Mouse (Mus musculus) kidney, postnatal 4 days (tissue): ENCODE results near the gene Pycr1.
A peak's percentile ranks its signal among the peaks of the same experiment; 100 is the strongest.

Source experiments
- DNase-seq, 2 experiments: peaks; one replicate each; pipeline ENCODE4 v3.0.0; 2021; ENCODE audit warnings: mixed read lengths in 2 of 2

The Pycr1 gene

DNA sequence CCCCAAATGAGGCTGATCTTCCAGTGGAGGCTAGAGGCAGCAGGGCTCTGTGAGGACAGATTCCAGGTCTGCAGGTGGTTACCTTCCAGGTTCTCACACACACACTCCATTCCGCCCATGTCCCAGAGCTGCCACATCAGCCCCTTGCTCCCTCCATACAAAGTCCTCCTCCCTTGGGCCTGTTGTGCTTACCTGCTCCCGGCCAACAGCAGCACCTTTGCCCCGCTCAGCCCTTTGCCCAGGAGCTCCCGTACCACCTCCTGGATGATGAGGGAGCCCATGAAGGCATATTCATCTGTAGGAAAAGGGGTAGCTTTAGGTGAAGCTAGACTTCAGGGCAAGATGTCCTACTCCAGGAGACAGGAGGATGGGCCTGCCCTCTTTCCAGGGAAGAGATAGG is 13.7 kb upstream of the Pycr1 start:
- peak in 1 of 2 experiments; percentile 36 for DNase-seq

DNA sequence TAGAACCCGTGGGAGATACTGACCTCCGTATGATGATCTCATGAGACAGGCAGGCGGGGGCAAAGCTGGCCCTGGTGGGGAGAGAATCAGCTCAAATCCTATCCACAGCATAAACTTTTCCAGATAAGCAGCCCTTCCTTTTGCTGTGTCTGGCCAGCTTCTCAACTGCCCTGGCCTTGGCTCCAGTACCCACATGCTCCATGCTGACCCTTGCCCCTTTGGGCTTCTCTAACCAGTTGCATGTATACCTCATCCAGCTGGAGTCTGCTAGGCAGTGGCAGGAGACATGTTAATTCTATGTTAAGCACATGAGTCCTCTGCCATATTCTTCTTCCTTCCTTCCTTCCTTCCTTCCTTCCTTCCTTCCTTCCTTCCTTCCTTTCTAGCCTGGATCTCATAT is 11.2 kb upstream of the Pycr1 start:
- no peak for DNase-seq

DNA sequence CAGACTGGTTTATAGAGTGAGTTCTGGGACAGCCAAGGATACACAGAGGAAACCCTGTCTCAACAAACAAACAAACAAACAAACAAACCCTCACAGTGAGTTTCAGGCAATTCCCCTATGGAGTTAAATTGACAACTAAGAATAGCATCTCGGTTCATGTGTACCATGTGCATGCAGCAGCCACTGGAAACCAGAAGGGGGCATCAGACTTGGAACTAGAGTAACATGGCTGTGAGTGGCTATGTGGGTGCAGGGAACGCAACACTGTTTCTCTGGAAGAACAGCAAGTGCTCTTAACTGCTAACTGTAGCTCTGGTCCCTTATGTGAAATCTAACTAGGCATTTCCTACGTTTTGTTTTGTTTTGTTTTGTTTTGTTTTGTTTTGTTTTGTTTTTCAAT is 8.3 kb upstream of the Pycr1 start:
- no peak for DNase-seq

GRCm38 (mm10) chr11:120648001-120648476 is 4.5 kb upstream of the Pycr1 start, which contains the start of gene Myadml2:
TSS of gene Myadml2 (minus strand) at chr11:120648158.
- DNase-seq = peak; percentile 51 to 54

DNA sequence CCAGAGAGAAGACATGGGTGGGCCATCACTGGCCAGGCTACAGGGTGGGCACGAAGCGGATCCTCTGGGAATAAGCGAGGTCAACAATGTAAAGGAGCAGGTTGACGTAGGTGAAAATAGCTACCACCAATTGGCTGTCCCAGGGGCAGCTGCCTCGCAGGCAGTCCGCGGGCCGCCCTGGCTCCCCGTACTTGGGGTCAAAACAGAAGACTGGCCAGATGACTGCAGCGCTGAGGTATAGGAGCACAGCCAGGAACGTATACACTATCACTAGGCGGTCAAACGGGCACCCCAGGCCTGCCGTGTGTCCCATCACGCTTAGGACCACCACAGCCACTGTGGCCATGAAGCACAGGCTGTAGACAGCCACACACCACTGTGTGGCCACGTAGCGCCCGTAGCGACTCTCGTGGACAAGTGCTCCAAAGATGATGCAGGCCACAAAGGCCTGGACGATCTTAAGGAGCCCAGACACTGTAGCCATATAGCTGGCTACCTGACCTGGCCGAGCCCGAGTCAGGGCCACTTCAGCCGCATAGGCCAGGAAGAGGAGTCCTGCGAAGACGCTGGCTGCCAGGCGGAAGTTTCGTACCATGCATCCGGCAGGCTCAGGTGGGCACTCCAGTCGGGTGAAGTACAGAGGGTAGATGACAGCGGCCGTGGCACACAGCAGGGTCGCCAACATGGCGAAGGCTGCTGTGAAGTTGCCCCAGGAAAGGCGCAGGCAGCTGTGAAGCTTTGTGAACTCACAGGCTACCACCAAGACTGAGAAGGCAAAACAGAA is 3.7 kb upstream of the Pycr1 start:
- no peak for DNase-seq

GRCm38 (mm10) chr11:120642939-120643600 is 499 bp downstream of the Pycr1 start:
- DNase-seq = no peak

DNA sequence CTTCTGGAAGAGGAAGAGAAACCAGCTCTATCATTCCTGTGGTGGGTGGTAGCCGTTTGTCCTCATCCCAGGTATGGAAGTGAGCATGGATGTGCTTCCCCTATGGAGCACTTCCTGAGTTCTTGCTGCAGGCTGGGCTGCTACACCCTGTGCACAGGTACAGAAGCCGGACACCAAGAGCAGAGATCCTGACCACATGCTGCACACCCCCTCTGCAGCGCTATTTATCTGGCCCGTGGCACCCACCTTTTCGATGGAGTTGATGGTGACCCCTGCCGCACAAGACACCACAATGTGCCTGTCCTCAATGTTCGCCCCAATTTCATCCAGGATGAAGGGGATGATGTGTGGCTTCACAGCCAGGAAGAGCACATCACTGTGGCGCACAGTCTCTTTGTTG is 1.7 kb downstream of the Pycr1 start:
- DNase-seq = no peak

GRCm38 (mm10) chr11:120641255-120641654 is 2.3 kb downstream of the Pycr1 start:
- DNase-seq = no peak

- no peak for DNase-seq
Observed at GRCm38 (mm10) chr11:120634810-120635209, 8.8 kb downstream of the Pycr1 start.

DNA sequence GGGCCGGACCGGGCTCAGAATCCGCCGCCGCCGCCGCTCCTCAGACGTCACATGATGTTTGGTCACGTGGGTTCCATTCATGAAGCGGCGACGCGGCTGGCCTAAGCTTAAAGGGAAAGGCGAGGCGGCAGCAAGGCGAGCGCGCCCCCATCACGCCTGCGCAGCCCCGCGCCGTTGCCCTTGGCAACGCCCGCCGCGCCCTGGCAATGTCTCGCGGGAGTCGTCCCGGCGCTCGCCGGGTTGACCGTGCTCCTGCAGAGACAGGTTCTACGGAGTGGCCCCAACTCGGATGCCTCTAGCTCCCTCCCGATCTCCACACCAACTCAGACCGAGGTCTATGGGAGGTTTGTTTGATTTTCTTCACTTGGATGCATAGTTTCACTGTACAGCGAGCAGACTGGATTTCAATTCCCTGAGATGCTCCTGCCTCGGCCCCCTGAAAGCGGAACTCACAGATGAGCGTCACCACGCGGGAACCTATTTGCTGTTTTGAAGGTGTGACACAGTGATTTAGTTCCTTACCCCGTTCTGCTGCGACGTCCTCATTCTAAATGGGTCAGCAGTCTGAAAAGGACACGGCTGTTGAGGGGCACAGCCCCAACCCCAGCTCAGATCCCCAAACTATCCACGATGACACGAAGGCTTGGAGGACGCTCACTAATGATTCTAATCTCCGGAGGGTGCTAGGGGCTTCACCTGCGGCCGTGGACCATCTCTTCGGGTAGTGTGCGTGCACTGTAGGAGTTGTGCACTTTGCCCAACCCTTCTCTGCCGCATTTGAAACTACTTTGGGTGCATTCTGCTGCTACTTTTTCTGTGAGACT is 9.8 kb downstream of the Pycr1 start, which contains the start of gene Mafg:
TSS of gene Mafg (minus strand) at position 81 of the 824 bp plus-strand sequence.
- peak; percentile 94 to 97 for DNase-seq

DNA sequence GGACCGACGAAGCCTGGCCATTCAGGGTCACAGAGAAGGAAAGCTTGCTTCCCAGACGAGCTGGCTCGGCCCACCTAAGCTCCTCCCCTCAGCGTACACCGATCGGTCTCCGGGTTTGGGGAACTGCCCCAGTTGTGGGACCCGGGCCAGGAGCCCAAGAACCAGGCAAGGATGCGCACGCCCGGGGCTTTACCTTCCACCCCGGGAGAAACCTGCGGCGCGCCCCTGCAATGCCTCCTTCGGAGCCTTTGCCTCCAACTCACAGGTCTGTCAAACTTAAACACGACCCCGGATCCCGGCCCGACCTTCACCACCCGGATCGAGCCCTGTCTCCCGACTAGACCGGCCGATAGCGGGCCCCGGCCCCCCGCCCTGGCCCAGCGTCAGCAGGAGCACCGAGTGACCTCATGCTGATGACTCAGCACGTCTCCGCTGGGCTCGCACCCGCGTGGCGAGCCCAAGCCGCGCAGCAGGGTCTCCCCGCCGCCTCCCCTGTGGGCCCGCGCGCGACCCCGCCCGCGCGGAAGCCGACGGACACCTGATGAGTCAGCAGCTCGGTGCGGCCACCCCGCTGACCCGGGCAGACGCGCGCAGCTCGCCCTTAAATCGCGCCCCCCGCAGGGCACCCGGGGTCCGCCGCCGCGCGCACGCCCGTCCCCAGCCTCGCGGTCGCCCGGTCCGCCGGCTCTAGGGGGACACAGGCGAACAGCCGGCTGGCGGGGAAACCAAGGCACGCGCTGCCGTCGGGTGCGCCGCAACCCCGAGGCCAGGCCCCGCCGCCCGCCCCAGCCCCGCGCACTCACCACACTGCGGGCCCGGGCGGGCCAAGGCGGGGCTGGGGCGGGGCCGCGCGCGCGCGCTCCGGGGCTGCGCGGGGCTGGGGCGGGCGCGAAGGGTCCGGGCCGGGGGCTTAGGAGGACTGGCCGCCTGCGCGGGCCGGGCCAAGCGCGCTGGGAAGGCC is 10.7 kb downstream of the Pycr1 start:
- DNase-seq = peak; percentile 76 to 86

- DNase-seq = no peak
Observed at GRCm38 (mm10) chr11:120631726-120632448, 11.7 kb downstream of the Pycr1 start.

- peak in 1 of 2 experiments; percentile 52 for DNase-seq
Observed at GRCm38 (mm10) chr11:120630881-120631725, 12.5 kb downstream of the Pycr1 start.

GRCm38 (mm10) chr11:120630401-120630871 is 13.1 kb downstream of the Pycr1 start:
- peak; percentile 57 to 70 for DNase-seq

GRCm38 (mm10) chr11:120629911-120630310 is 13.7 kb downstream of the Pycr1 start:
- peak; percentile 63 to 72 for DNase-seq

GRCm38 (mm10) chr11:120629341-120629730 is 14.2 kb downstream of the Pycr1 start:
- DNase-seq = peak in 1 of 2 experiments; percentile 62

DNA sequence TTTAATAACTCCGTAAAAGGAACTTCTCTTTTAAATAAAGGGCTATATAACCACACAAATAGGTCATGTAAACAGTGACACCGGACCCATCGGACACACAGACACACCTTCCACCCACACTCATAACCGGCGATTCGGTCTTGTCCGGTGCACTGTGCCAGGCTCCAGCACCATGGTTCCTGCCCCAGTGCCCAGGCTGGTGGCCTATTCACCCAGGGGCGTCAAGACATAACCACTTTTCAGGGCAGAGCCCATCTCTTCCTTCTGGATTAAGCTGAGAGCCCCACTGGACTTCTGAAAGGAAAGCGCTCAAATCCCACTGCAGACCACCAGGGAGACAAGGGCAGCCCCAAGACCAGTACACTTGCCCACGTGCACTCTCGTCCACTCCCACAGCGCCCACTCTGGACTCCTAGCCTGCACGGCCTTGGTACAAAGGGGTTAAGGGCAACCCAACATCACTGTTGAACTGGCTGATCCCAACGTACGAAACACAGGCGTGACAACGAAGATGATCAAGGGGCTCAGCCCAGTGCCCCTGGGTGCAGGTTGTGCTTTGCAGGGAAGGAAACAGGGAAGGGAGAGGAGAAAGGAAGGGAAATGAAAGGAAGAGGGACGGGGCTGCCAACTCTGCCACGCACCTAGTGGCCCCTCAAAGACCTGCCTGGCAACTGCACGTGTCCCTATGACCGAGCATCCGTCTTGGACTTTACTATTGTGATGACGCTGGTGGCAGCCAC is 14.8 kb downstream of the Pycr1 start:
- DNase-seq = no peak

DNA sequence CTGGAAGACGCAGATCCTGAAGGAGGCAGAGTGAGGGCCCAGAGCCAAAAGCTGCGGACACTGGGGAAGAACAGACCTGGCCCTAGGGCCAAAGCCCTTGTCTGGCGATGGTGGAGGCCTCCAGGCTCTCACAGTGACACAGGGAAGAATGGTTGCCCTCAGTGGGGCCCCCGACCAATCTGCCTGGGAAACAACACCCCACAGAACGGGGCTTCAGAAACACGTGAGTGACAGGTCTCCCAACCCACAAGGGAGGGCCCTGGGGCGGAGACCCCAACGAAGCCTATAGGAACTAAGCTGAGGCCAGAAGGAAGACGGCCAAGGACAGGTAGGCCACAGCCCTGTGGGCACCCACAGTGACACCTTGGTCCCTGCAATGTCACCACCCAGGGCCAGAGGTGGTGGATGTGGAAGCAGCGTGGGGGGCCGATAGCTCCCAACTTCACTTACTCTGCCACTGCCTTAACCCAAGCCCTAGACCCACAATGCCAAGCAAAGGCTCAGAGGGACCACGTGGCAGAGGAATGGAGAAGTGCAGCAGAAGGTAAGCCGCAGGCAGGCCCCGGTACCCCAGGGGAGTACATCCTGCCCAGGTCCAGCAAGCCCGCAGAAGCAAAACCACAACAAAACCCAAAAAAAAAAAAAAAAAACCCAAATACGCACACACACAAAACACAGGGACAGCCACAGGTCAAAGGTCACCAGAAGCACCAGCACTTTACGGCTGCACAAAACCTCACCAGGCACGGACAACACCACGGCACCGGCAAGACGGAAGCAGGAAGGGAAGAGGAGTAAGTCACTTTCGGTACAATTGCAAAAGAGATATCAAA is 15.9 kb downstream of the Pycr1 start:
- no peak for DNase-seq
